ENCODE assay signal across 8 mouse cellular contexts in genomic region chr10:93162972-93163660, GRCm38 (mm10). TPM values are rescaled to one million over a fixed set of nuclear protein-coding genes. Genes with fewer than 3 reads are reported as not detected.
DNase-seq lines count a peak whose midpoint lies in the region; ATAC-seq and TF ChIP-seq lines count a peak whose summit lies in the region.
"Had no signal": no experiment of that assay in that cellular context is flagged by ENCODE, and none has a peak within 500 bp of the region (broad histone marks: within the 10 kb centered on the region; RNA-seq: fewer than 3 reads in every experiment).

No protein-coding gene starts in this region.

- no peak for ATAC-seq in intestine, postnatal 0 days
- ATAC-seq in granulocyte monocyte progenitor cell, adult 5-6 weeks (replicated peaks; ENCODE audit: poor library complexity, severe bottlenecking), result no peak

- no peak for TF ChIP-seq POLR2A in lung, adult 2 months (IDR thresholded peaks at IDR 0.05; ENCODE audit: borderline replicate concordance, extremely low read depth, low read depth, low read length)
- no peak for TF ChIP-seq POLR2A in olfactory bulb, adult 2 months (IDR thresholded peaks at IDR 0.05; ENCODE audit: insufficient read depth, low read depth, low read length)

- H3K4me1 ChIP-seq in lung, adult 2 months (ENCODE audit: control insufficient read depth, insufficient read depth, low read length), result peaks cover 34% of the 10 kb centered on the region
- H3K4me1 ChIP-seq in forebrain, embryonic 10.5 days, result peaks cover 65% of the 10 kb centered on the region
- H3K4me1 ChIP-seq in intestine, postnatal 0 days (replicated peaks; ENCODE audit: control insufficient read depth, insufficient read depth, low read length), result no peaks in the 10 kb centered on the region
- H3K4me1 ChIP-seq in olfactory bulb, adult 2 months (ENCODE audit: control insufficient read depth, insufficient read depth, low read length), result peaks cover 5% of the 10 kb centered on the region

- H3K9me3 ChIP-seq in forebrain, embryonic 10.5 days, result no peaks in the 10 kb centered on the region
- no peaks in the 10 kb centered on the region for H3K9me3 ChIP-seq in intestine, postnatal 0 days (ENCODE audit: control insufficient read depth)

- no peaks in the 10 kb centered on the region for H3K27me3 ChIP-seq in forebrain, embryonic 10.5 days (ENCODE audit: poor library complexity, severe bottlenecking)
- no peaks in the 10 kb centered on the region for H3K27me3 ChIP-seq in intestine, postnatal 0 days (replicated peaks; ENCODE audit: control insufficient read depth, insufficient read depth, low read length)

- no peak overlapping the region for H3K27ac ChIP-seq in forebrain, embryonic 10.5 days
- no peak overlapping the region for H3K27ac ChIP-seq in intestine, postnatal 0 days (ENCODE audit: low read depth, low read length)
- H3K27ac ChIP-seq in olfactory bulb, adult 2 months (ENCODE audit: insufficient read depth, low read depth, low read length), result no peak overlapping the region

- peak overlapping the region; percentile 95; the same call in 1 of the 2 replicates for H3K4me2 ChIP-seq in intestine, postnatal 0 days (replicated peaks; ENCODE audit: low read depth)

- H3K4me3 ChIP-seq in lung, adult 2 months (replicated peaks; ENCODE audit: extremely low read depth, low read depth, low read length), result peak overlapping the region; percentile 40
- peak overlapping the region; percentile 99 for H3K4me3 ChIP-seq in forebrain, embryonic 10.5 days
- 0 out of 2 replicates have a peak overlapping the region, but pooled peaks have one; percentile 95 for H3K4me3 ChIP-seq in intestine, postnatal 0 days (ENCODE audit: low read depth, low read length)
- H3K4me3 ChIP-seq in olfactory bulb, adult 2 months (ENCODE audit: insufficient read depth, low read depth, low read length), result peak overlapping the region; percentile 41

- no peak for TF ChIP-seq CTCF in lung, adult 2 months (IDR thresholded peaks at IDR 0.05; ENCODE audit: insufficient read depth, low read length)
- TF ChIP-seq CTCF in intestine, postnatal 0 days (IDR thresholded peaks at IDR 0.05; ENCODE audit: low read depth), result no peak
- TF ChIP-seq CTCF in olfactory bulb, adult 2 months (IDR thresholded peaks at IDR 0.05; ENCODE audit: insufficient read depth, low read depth, low read length), result no peak

- 29% methylated on average over 7 of the region's 7 CpGs for whole genome bisulfite sequencing in lung, adult 2 months
- WGBS in forebrain, embryonic 10.5 days, result 77% methylated on average over 7 of the region's 7 CpGs
- 74% methylated on average over 7 of the region's 7 CpGs for WGBS in intestine, postnatal 0 days
- 29% methylated on average over 7 of the region's 7 CpGs for WGBS in olfactory bulb, adult 2 months

- no peak for DNase-seq in lung, adult 2 months
- no peak for DNase-seq in lung, postnatal 4 days
- no peak for DNase-seq in forebrain, embryonic 10.5 days (ENCODE audit: extremely low spot score, low spot score)
- DNase-seq in yolk sac, embryonic 10.5 days (ENCODE audit: low spot score), result no peak
- DNase-seq: adrenal gland, postnatal 10 days had no signal

- no peaks in the 10 kb centered on the region for H3K36me3 ChIP-seq in forebrain, embryonic 10.5 days (replicated peaks)
- no peaks in the 10 kb centered on the region for H3K36me3 ChIP-seq in intestine, postnatal 0 days (ENCODE audit: control insufficient read depth, insufficient read depth)

- no peak overlapping the region for H3K9ac ChIP-seq in intestine, postnatal 0 days (ENCODE audit: low read depth, low read length)

RNA-seq across cellular contexts. Expression of gene Cdk17, which starts 2.4 kb away (rescaled TPM):
- 18.0 and 18.2 TPM in 2 replicates for polyA plus RNA-seq in lung, adult 2 months (2012; rRNA removed)
- polyA plus RNA-seq in forebrain, embryonic 10.5 days (2016; fragmentation: Nextera tagmentation; extraction: Ambion mirVana), result 17.6 and 18.2 TPM in 2 replicates
- polyA plus RNA-seq in intestine, postnatal 0 days (2015; fragmentation: Nextera tagmentation; extraction: Ambion mirVana), result 8.2 and 8.9 TPM in 2 replicates
- 158 TPM in 1 of 2 replicates, not detected in the other for polyA plus RNA-seq in olfactory bulb, adult 2 months (2012; ENCODE audit: insufficient read depth, insufficient read length, low replicate concordance, missing spikeins)
- 28.1 and 41.6 TPM in 2 replicates for total RNA-seq in granulocyte monocyte progenitor cell, adult 5-6 weeks (2014; fragmentation: Nextera tagmentation)
- total RNA-seq in granulocyte monocyte progenitor cell, adult 5-6 weeks (2017), result 36.3 and 40.0 TPM in 2 replicates

Comparison
In these comparisons a context has a peak if more than half of its experiments do, and no peak if none do; other contexts are left out.
1. H3K4me3 ChIP-seq: peak in every context shown above with its lines; median percentile 99 in forebrain, embryonic 10.5 days; 95 in intestine, postnatal 0 days; 41 in olfactory bulb, adult 2 months; 40 in lung, adult 2 months.